Mouse (Mus musculus) layer of hippocampus, postnatal 10 days (tissue): Measurements from ENCODE around the gene Hibch. TPM values are rescaled to one million over a fixed set of nuclear protein-coding genes. Genes with fewer than 3 reads are reported as not detected.

Experiments used
- DNase-seq, 2 experiments: peaks; one replicate each; pipeline ENCODE4 v3.0.0; 2021; ENCODE audit warnings: low spot score in 2 of 2
- long read RNA-seq: library from polyadenylated mRNA; stranded (forward); transcript quantifications from one replicate; pipeline ENCODE4 v2.0.0, GENCODE M21; 2023
- total RNA-seq, 2 experiments: library from RNA; stranded (reverse); gene quantifications; 2 replicates each; pipeline ENCODE4 v1.2.3; 2021

Hibch gene
- 10 to 100 TPM; 14.4 to 18.2 TPM for total RNA-seq
- long read RNA-seq, transcript Hibch-201 (14 exons, 1,830 nt): major isoform, 14 of 16 reads
- long read RNA-seq, partial matches to known transcripts: 1 of 16 reads
- long read RNA-seq, other reads (novel, unspliced or antisense): 1 of 16 reads

DNA sequence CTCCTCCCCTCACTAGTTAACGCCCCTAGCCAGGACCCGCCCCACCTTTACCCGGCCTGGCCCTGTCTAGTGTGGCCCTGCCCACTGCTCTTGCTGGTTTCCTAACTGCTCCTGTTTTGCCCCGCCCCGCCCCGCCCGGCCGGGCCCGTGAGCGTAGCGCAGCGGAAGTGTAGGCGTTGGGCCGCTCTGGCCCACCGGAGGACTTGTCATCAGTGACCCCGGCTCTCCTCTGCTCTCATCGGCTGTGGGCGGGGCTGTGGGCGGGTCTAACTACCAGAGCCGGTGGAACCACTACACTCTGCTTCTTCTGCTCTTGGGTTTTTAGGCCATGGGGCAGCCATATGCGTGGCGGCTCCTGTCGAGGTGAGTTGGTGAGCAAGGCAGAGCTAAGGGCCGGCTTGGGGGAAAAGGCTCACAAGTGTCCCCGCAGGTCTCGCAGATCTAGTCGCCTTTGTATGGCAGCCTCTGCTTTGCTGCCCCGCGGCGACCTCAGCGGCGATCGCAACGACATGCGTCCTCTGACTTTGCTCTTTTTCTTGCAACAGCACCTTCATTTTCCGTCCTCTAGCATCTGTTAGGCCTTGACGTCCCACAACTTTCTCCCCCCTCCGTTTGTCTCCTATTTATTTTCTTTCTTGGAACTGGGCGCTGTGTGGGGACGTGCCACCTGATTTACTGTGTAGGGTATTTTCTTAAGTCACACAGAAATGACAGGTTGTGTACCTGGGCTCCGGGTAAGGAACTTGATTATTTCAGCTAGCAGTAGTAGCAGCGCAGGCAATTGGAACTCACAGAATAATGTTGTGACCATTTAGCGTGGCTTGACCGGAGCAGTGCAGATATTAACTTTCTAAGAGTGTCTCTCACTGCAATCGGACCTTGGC lies at the start of gene Hibch:
Hibch (plus strand) TSS at position 148 of the 884 bp plus-strand sequence.
- DNase-seq: peak; percentile 94 to 96

- DNase-seq: no peak
Measured at GRCm38 (mm10) chr1:52795927-52796326, 48.8 kb upstream of the Hibch start.

DNA sequence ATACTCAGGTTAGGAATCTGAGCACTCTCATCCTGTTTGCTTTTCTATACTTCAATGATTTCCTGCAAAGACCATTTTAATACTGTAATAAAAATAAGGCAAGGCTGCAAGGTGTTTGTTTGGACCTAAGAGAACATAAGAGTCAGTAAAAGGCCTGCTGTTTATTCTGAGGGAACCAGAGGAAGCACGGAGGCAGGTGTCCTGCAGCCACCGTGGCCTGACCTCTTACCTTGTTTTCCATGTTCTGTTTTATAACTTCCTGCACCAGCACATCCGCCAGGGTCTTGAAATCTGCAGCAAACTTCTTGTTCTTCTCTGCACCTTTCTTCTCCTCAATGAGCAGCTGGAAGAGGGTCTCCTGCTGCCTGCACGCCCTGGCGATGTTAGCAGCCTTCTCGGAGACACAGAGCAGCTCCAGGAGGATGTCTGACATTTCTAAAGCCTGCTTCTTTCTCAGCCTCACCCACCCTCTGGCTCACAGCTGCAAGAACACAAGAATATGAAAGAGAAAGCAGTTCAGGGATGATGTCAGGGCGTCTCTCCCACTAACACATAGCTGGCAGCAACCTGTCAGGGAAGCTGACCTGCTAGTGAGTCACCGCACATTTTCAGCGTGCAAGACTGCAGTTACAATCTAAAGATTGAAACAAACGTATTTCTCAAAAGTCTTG lies 45.5 kb upstream of the Hibch start:
- DNase-seq: peak in 1 of 2 experiments; percentile 12

GRCm38 (mm10) chr1:52799772-52800171 lies 45.0 kb upstream of the Hibch start:
- DNase-seq: no peak

DNA sequence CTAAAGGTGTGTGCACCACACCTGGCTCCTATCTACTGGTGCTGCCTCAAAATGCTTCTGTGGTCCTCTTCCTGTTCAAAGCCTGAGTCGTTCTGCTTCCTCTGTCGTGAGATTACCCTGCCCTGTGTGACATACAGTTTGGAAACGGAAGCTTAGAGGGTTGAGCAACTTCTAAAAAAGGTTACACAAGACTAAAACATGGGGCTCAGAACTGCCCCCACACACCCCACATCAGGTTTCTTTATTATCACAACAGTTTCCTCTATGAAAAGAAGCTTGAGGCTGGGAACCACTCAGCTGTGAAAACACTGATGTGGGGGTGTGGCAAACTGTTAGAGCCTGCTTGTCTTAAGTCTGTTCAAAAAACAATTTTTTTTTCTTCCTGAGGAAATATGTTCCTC lies 44.4 kb upstream of the Hibch start:
- DNase-seq: no peak

GRCm38 (mm10) chr1:52801651-52802050 lies 43.1 kb upstream of the Hibch start:
- no peak for DNase-seq

DNA sequence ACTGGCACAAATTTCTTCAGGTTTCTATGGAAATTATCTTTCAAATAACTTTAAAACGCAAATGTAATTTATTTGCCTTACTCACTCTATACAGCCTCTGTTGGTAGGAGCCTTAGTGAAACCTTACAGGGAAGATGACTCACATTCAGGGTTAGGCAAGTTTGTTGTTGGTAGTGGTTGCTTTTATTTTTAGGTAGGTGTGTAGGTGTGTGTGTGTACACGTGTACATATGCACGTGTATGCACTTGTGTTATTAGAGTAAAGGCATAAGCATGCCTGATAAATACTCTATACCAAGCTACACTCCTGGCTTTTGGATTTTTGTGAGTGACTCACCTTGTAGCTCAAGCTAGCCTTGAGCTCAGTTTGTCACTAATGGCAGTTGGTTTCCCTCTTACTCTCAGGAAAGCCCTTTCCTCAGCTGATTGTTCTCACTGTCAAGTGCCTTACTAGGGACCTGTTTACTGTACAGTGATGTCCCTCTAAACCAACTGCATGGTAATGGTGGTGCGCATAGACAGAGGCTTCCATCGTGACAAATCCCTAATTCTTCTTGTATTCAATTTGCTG lies 42.2 kb upstream of the Hibch start:
- DNase-seq: no peak

- no peak for DNase-seq
Measured at GRCm38 (mm10) chr1:52805041-52805440, 39.7 kb upstream of the Hibch start.

- DNase-seq: no peak
Measured at GRCm38 (mm10) chr1:52808456-52808855, 36.3 kb upstream of the Hibch start.

DNA sequence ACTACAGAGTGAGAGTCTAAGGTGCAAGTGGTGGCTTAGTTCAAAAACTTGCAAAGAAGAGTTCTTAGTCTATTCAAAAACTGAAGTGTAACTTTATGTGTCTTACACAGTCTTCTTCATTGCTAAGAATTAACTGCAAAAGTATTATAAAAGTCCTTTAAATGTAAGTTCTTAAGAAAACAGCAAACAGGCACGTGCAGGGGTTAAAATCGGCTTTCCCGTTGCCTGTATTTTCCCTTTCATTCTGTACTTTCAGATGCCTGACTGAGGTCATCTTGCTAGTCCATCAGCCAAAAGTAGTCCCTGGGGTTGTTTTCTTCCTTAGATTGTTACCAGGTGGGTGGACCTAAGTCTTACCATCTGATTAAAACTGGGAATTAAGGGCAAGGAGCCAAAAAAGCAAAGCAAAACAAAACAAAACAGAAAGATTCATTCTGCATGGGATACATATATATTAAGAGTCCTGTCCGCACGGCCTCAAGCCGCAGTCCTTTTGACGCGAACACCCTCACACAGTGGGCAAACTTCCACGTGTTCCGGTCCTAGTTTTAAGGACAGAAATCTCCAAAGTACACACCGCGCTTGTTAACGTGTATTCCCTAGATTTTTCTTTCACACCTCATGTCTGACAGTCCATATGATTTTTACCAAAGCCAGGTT lies 28.4 kb upstream of the Hibch start:
- DNase-seq: no peak

GRCm38 (mm10) chr1:52816910-52817812 lies 27.6 kb upstream of the Hibch start, which contains the start of gene Inpp1:
Gene Inpp1 (minus strand): TSS chr1:52817688.
- DNase-seq: peak; percentile 70 to 80

- no peak for DNase-seq
Measured at GRCm38 (mm10) chr1:52817813-52818147, 26.9 kb upstream of the Hibch start.

DNA sequence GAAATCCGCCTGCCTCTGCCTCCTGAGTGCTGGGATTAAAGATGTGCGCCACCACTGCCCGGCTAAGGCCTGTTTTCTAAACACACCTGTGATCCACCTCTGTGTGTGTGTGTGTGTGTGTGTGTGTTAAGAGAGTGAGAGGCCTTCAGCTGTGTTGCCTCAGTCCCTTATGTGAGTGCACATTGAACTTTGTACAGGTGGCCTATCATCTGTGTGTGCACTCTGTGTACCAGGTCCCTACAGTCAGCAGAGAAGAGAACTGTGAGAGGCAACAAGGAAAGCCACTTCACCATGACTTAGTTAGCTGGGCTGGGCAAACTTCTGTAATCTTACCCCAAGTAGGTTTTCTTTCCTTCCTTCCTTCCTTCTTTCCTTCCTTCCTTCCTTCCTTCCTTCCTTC lies 5.6 kb upstream of the Hibch start:
- DNase-seq: no peak

GRCm38 (mm10) chr1:52844354-52844753 lies 375 bp upstream of the Hibch start:
- DNase-seq: no peak

GRCm38 (mm10) chr1:52846556-52846955 lies 1.8 kb downstream of the Hibch start:
- no peak for DNase-seq

DNA sequence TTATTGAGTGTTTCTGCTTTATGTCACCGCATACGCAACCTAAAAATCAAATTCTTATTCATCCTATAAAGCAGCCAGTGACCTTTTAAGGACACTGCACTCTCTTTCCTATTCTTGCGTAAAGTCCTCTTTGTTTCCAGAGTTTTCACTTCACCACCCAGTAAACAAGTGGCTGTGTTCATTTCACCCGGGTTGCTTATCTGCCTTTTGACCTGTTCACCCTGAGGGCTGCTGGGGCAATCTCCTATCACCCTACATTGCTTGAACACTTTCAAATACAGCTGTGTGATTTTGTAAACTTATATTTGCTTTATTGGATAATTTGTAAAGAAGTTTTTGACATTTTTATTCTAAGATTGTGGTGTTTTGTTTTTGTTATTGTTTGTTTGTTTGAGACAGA lies 4.7 kb downstream of the Hibch start:
- no peak for DNase-seq

GRCm38 (mm10) chr1:52854029-52854428 lies 9.3 kb downstream of the Hibch start:
- DNase-seq: peak; percentile 8 to 17

DNA sequence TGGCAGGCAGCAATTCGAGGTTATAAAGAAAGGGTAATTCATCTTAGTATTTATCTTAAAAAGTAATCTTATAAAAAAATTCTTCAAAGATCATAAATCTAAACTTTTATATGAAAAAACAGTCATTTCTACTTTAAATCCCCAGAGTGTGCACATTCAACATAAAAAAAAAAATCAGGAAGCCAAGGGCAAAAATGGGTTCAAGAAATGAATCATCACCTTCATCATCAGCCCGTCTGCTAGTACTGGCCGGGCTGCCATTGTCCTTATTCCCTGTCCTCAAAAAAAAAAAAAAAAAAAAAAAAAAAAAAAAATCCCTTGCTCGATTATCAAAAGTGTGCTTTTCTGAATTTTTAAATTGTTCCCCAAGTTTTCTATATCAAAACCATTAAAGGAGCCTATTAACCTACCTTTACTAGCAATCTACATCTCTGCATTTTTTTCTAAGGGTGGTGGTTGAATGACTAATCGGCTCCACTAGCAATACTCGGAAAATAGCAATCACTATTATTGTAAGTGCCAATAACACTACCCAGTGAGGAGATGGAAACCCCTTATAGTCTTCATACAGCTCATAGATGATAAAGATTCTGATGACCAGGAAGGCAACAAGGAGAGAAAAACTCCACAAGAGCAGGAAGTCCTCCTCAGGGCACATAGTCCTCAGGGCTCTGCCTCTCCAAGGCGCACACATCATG lies 11.3 kb downstream of the Hibch start:
- no peak for DNase-seq

DNA sequence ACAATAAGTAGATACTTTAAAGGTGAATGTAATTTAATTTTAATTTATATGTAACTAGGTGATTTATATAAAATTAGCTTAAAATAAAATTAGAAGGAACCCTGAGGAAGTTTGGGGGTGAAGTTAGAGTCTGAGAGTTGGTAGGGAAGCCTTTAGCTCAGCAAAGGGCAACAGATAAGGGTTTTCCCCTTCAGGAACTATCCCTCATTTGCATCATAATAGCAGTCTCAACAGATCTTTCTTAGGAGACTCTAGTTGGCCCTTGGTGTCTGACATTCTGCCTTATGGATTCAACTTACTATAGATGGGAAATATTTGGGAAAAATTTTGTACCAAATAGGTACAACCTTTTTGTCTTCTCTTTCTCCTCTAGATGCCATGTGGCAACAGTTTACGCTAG lies 19.5 kb downstream of the Hibch start:
- no peak for DNase-seq

- DNase-seq: no peak
Measured at GRCm38 (mm10) chr1:52866007-52866406, 21.3 kb downstream of the Hibch start.
